ENCODE assay signal across 8 mouse cellular contexts in genomic region chr1:138842315-138842714, GRCm38 (mm10). TPM values are rescaled to one million over a fixed set of nuclear protein-coding genes. Genes with fewer than 3 reads are reported as not detected.
DNase-seq lines count a peak whose midpoint lies in the region; ATAC-seq and TF ChIP-seq lines count a peak whose summit lies in the region.

No protein-coding gene starts in this region.

- no peak for TF ChIP-seq POLR2A in lung, adult 2 months (IDR thresholded peaks at IDR 0.05; ENCODE audit: borderline replicate concordance, extremely low read depth, low read depth, low read length)
- TF ChIP-seq POLR2A in thymus, adult 2 months (IDR thresholded peaks at IDR 0.05; ENCODE audit: control insufficient read depth, extremely low read depth, insufficient read depth, low read length, poor library complexity), result no peak

- no peaks in the 10 kb centered on the region for H3K9me3 ChIP-seq in embryonic facial prominence, embryonic 14.5 days (ENCODE audit: control insufficient read depth, low read length)
- no peaks in the 10 kb centered on the region for H3K9me3 ChIP-seq in intestine, embryonic 16.5 days (ENCODE audit: control insufficient read depth, low read length)
- no peaks in the 10 kb centered on the region for H3K9me3 ChIP-seq in neural tube, embryonic 12.5 days

- no peak; the same call in 1 of the 2 replicates for ATAC-seq in embryonic facial prominence, embryonic 14.5 days (ENCODE audit: low read depth)
- ATAC-seq in intestine, embryonic 16.5 days, result no peak
- no peak for ATAC-seq in neural tube, embryonic 12.5 days (ENCODE audit: low FRiP score, low read depth)
- ATAC-seq in cerebellum, adult (ENCODE audit: insufficient number of reproducible peaks, low FRiP score, low TSS enrichment), result no peak

- no peaks in the 10 kb centered on the region for H3K36me3 ChIP-seq in embryonic facial prominence, embryonic 14.5 days (ENCODE audit: control insufficient read depth, insufficient read depth, low read length)
- no peaks in the 10 kb centered on the region for H3K36me3 ChIP-seq in intestine, embryonic 16.5 days (ENCODE audit: control insufficient read depth, insufficient read depth, low read length)
- H3K36me3 ChIP-seq in neural tube, embryonic 12.5 days, result no peaks in the 10 kb centered on the region
- H3K36me3 ChIP-seq in thymus, adult 2 months (ENCODE audit: control insufficient read depth, insufficient read depth, low read length), result no peaks in the 10 kb centered on the region

- no peak for TF ChIP-seq CTCF in lung, adult 2 months (IDR thresholded peaks at IDR 0.05; ENCODE audit: insufficient read depth, low read length)
- no peak for TF ChIP-seq CTCF in thymus, adult 2 months (IDR thresholded peaks at IDR 0.05; ENCODE audit: borderline replicate concordance, control insufficient read depth, extremely low read depth, insufficient read depth, low read length, poor library complexity)

- H3K27ac ChIP-seq in embryonic facial prominence, embryonic 14.5 days (replicated peaks; ENCODE audit: low read depth, low read length), result no peak overlapping the region
- no peak overlapping the region for H3K27ac ChIP-seq in intestine, embryonic 16.5 days (ENCODE audit: low read length)
- H3K27ac ChIP-seq in neural tube, embryonic 12.5 days, result no peak overlapping the region
- no peak overlapping the region for H3K27ac ChIP-seq in thymus, adult 2 months (ENCODE audit: control insufficient read depth, insufficient read depth, low read length)

- H3K4me2 ChIP-seq in embryonic facial prominence, embryonic 14.5 days (ENCODE audit: low read depth, low read length), result peak overlapping the region; percentile 72
- H3K4me2 ChIP-seq in intestine, embryonic 16.5 days (ENCODE audit: low read depth, low read length), result peak overlapping the region; percentile 53; the same call in 1 of the 2 replicates
- peak overlapping the region; percentile 61 for H3K4me2 ChIP-seq in neural tube, embryonic 12.5 days (replicated peaks)

- peaks cover 96% of the 10 kb centered on the region for H3K27me3 ChIP-seq in embryonic facial prominence, embryonic 14.5 days (replicated peaks; ENCODE audit: control insufficient read depth, insufficient read depth, low read length)
- H3K27me3 ChIP-seq in intestine, embryonic 16.5 days (replicated peaks; ENCODE audit: control insufficient read depth, insufficient read depth, low read length), result peaks cover 61% of the 10 kb centered on the region
- H3K27me3 ChIP-seq in neural tube, embryonic 12.5 days (replicated peaks), result peaks cover 85% of the 10 kb centered on the region
- peaks cover 39% of the 10 kb centered on the region for H3K27me3 ChIP-seq in thymus, adult 2 months (ENCODE audit: control insufficient read depth, insufficient read depth, low read length)

- no peak overlapping the region for H3K9ac ChIP-seq in embryonic facial prominence, embryonic 14.5 days (ENCODE audit: low read depth, low read length)
- H3K9ac ChIP-seq in intestine, embryonic 16.5 days (ENCODE audit: low read depth, low read length), result no peak overlapping the region
- no peak overlapping the region for H3K9ac ChIP-seq in neural tube, embryonic 12.5 days

- peaks cover 7% of the 10 kb centered on the region for H3K4me1 ChIP-seq in lung, adult 2 months (ENCODE audit: control insufficient read depth, insufficient read depth, low read length)
- H3K4me1 ChIP-seq in embryonic facial prominence, embryonic 14.5 days (ENCODE audit: control insufficient read depth, insufficient read depth, low read length), result peaks cover 13% of the 10 kb centered on the region
- H3K4me1 ChIP-seq in intestine, embryonic 16.5 days (ENCODE audit: control insufficient read depth, insufficient read depth, low read length), result peaks cover 19% of the 10 kb centered on the region
- H3K4me1 ChIP-seq in neural tube, embryonic 12.5 days, result peaks cover 34% of the 10 kb centered on the region
- H3K4me1 ChIP-seq in thymus, adult 2 months (replicated peaks; ENCODE audit: control insufficient read depth, insufficient read depth, low read length), result peaks cover 28% of the 10 kb centered on the region

- DNase-seq in lung, adult 2 months, result peak; percentile 20
- DNase-seq in lung, postnatal 14 days, result no peak
- peak; percentile 63 for DNase-seq in embryonic facial prominence, embryonic 14.5 days (ENCODE audit: low spot score)
- DNase-seq in right cerebral cortex, postnatal 14 days, result no peak
- DNase-seq in thymus, adult 2 months, result no peak

- WGBS in lung, adult 2 months, result 6% methylated on average over 8 of the region's 8 CpGs
- whole genome bisulfite sequencing in embryonic facial prominence, embryonic 14.5 days, result under 1% methylated on average over 8 of the region's 8 CpGs
- under 1% methylated on average over 8 of the region's 8 CpGs for WGBS in intestine, embryonic 16.5 days
- 0% methylated on average over 8 of the region's 8 CpGs for WGBS in neural tube, embryonic 12.5 days
- WGBS in thymus, adult 2 months, result 8% methylated on average over 8 of the region's 8 CpGs

- H3K4me3 ChIP-seq in lung, adult 2 months (replicated peaks; ENCODE audit: extremely low read depth, low read depth, low read length), result no peak overlapping the region
- H3K4me3 ChIP-seq in embryonic facial prominence, embryonic 14.5 days (ENCODE audit: low read depth, low read length), result peak overlapping the region; percentile 40
- no peak overlapping the region; the same call in 1 of the 2 replicates for H3K4me3 ChIP-seq in intestine, embryonic 16.5 days (ENCODE audit: low read length)
- peak overlapping the region; percentile 34; the same call in 1 of the 2 replicates for H3K4me3 ChIP-seq in neural tube, embryonic 12.5 days
- no peak overlapping the region for H3K4me3 ChIP-seq in thymus, adult 2 months (ENCODE audit: control insufficient read depth, insufficient read depth, low read length)

RNA-seq across cellular contexts. Expression of gene Lhx9, which starts 6.1 kb away (rescaled TPM):
- not detected in 2 replicates for polyA plus RNA-seq in lung, adult 2 months (2012; rRNA removed)
- polyA plus RNA-seq in embryonic facial prominence, embryonic 14.5 days (2014; fragmentation: Nextera tagmentation; extraction: Ambion mirVana), result 0.26 and 0.28 TPM in 2 replicates
- 0.06 TPM in 1 of 2 replicates, not detected in the other for polyA plus RNA-seq in intestine, embryonic 16.5 days (2015; fragmentation: Nextera tagmentation; extraction: Ambion mirVana)
- polyA plus RNA-seq in neural tube, embryonic 12.5 days (2016; fragmentation: Nextera tagmentation; extraction: Ambion mirVana), result 6.6 and 9.0 TPM in 2 replicates
- 0.05 TPM in 1 of 2 replicates, not detected in the other for polyA plus RNA-seq in thymus, adult 2 months (2012; rRNA removed)

RNA-seq across cellular contexts. Expression of gene 2310009B15Rik, which starts 14.3 kb away (rescaled TPM):
- polyA plus RNA-seq in lung, adult 2 months (2012; rRNA removed), result 20.2 and 20.6 TPM in 2 replicates
- 34.7 and 36.6 TPM in 2 replicates for polyA plus RNA-seq in embryonic facial prominence, embryonic 14.5 days (2014; fragmentation: Nextera tagmentation; extraction: Ambion mirVana)
- 28.1 and 32.0 TPM in 2 replicates for polyA plus RNA-seq in intestine, embryonic 16.5 days (2015; fragmentation: Nextera tagmentation; extraction: Ambion mirVana)
- 37.3 and 42.4 TPM in 2 replicates for polyA plus RNA-seq in neural tube, embryonic 12.5 days (2016; fragmentation: Nextera tagmentation; extraction: Ambion mirVana)
- 51.3 and 54.8 TPM in 2 replicates for polyA plus RNA-seq in thymus, adult 2 months (2012; rRNA removed)

Comparison
In these comparisons a context has a peak if more than half of its experiments do, and no peak if none do; other contexts are left out.
1. DNase-seq: peak in lung, adult 2 months (single experiment) and embryonic facial prominence, embryonic 14.5 days (single experiment); none in lung, postnatal 14 days (single experiment), right cerebral cortex, postnatal 14 days (single experiment) and thymus, adult 2 months (single experiment).
2. H3K4me3 ChIP-seq: peak in embryonic facial prominence, embryonic 14.5 days (single experiment) and neural tube, embryonic 12.5 days (single experiment); none in lung, adult 2 months (single experiment), intestine, embryonic 16.5 days (single experiment) and thymus, adult 2 months (single experiment).
3. Peak in every context shown above with its lines, with median percentiles within 50 percentile points of each other: H3K4me2 ChIP-seq.